Mouse (Mus musculus) heart, postnatal 10 days (tissue): ENCODE results near the gene Cyp4a30b. TPM values are rescaled to one million over a fixed set of nuclear protein-coding genes. Genes with fewer than 3 reads are reported as not detected.
"Not testable (repeated sequence)": the region's sequence is repeated elsewhere in the genome, so short reads cannot be mapped to it uniquely, and the experiment has no call there.

Experiments used
- DNase-seq, 2 experiments: peaks; one replicate each; pipeline ENCODE4 v3.0.0; 2021
- intact Hi-C: fragments of 180-260 bp; cut with DNase I; formaldehyde crosslinking; loops from one replicate; pipeline ENCODE4 v1.15.1; 2025
- total RNA-seq, 2 experiments: library from RNA; stranded (reverse); gene quantifications; 2 replicates each; pipeline ENCODE4 v1.2.3; 2021

Gene Cyp4a30b
- not detected for total RNA-seq

GRCm38 (mm10) chr4:115452304-115452703, at the start of gene Cyp4a30b:
Cyp4a30b (plus strand) TSS chr4:115452604.
- DNase-seq: no peak
- intact Hi-C loops: no loop called here

GRCm38 (mm10) chr4:115411324-115411723, 41.1 kb upstream of the Cyp4a30b start, which contains the start of gene Cyp4a12b:
Cyp4a12b (plus strand) TSS chr4:115411624.
- intact Hi-C loops, DNase-seq: not testable (repeated sequence)

- DNase-seq: no peak
- intact Hi-C loops: no loop called here
Observed at GRCm38 (mm10) chr4:115450577-115451137, 1.7 kb upstream of the Cyp4a30b start.

- intact Hi-C loops: loop anchor here (10.0 kb wide), 1 partner anchor 171 kb away; the partner anchor contains the start of gene Cyp4b1
- DNase-seq: peak in 1 of 2 experiments; percentile 4
Observed at GRCm38 (mm10) chr4:115473585-115473984, 21.2 kb downstream of the Cyp4a30b start.

GRCm38 (mm10) chr4:115476051-115476450, 23.6 kb downstream of the Cyp4a30b start:
- intact Hi-C loops: loop anchor here (1.0 to 10.0 kb wide), 2 partner anchors 169 to 233 kb away; partner anchors contain the start of gene Cyp4b1
- peak; percentile 47 to 57 for DNase-seq

- intact Hi-C loops: no loop called here
- DNase-seq: no peak
Observed at GRCm38 (mm10) chr4:115481006-115481652, 28.7 kb downstream of the Cyp4a30b start.

- intact Hi-C loops: no loop called here
- DNase-seq: no peak
Observed at GRCm38 (mm10) chr4:115496001-115496400, 43.6 kb downstream of the Cyp4a30b start, which contains the start of gene Cyp4a14. Cyp4a14 (minus strand) TSS chr4:115496142.

- intact Hi-C loops: no loop called here
Observed at GRCm38 (mm10) chr4:115497466-115497865, 45.1 kb downstream of the Cyp4a30b start.

GRCm38 (mm10) chr4:115513964-115514363, 61.6 kb downstream of the Cyp4a30b start:
- intact Hi-C loops: not testable (repeated sequence)

More at GRCm38 (mm10) chr4:115497466-115497865, 45.1 kb downstream of the Cyp4a30b start:
- no peak for DNase-seq

GRCm38 (mm10) chr4:115518000-115518399, 65.6 kb downstream of the Cyp4a30b start, which contains the start of gene Cyp4a10:
Cyp4a10 (plus strand) TSS chr4:115518264.
- DNase-seq, intact Hi-C loops: not testable (repeated sequence)

More at GRCm38 (mm10) chr4:115513964-115514363, 61.6 kb downstream of the Cyp4a30b start:
- DNase-seq: peak in 1 of 2 experiments; percentile 2

GRCm38 (mm10) chr4:115519444-115519843, 67.0 kb downstream of the Cyp4a30b start:
- intact Hi-C loops: no loop called here
- DNase-seq: no peak

Other genes starting within 250 kb of the Cyp4a30b start
- not detected for gene Cyp4a29, start 210.5 kb upstream of the Cyp4a30b start, total RNA-seq
- gene Cyp4a12a, start 153.6 kb upstream of the Cyp4a30b start, total RNA-seq: not detected
- not detected for gene Cyp4a12b, start 41.0 kb upstream of the Cyp4a30b start, total RNA-seq
- not detected for gene Cyp4a14, start 43.5 kb downstream of the Cyp4a30b start, total RNA-seq
- gene Cyp4a10, start 65.7 kb downstream of the Cyp4a30b start, total RNA-seq: not detected
- gene Cyp4a31, start 111.0 kb downstream of the Cyp4a30b start, total RNA-seq: not detected
- gene Cyp4a32, start 148.4 kb downstream of the Cyp4a30b start, total RNA-seq: not detected
- gene Cyp4b1, start 195.1 kb downstream of the Cyp4a30b start, total RNA-seq: 10 to 100 TPM; 15.3 to 20.0 TPM